ENCODE assay signal across 8 mouse cellular contexts in genomic region chr2:165034131-165035057, GRCm38 (mm10). TPM values are rescaled to one million over a fixed set of nuclear protein-coding genes. Genes with fewer than 3 reads are reported as not detected.
DNase-seq lines count a peak whose midpoint lies in the region; ATAC-seq and TF ChIP-seq lines count a peak whose summit lies in the region.

Gene Ncoa5, minus strand, starts transcription at chr2:165034867.

- H3K4me3 ChIP-seq in MEL (ENCODE audit: control insufficient read depth in 1 of 2, insufficient read depth in 1 of 2, low read depth in 2 of 2, low read length in 2 of 2): peak within 1 kb of the TSS; percentile 91 to 92
- peak within 1 kb of the TSS; percentile 87 for H3K4me3 ChIP-seq in cerebellum, adult 2 months (replicated peaks; ENCODE audit: insufficient read depth, low read depth, low read length)
- peak within 1 kb of the TSS; percentile 95 for H3K4me3 ChIP-seq in lung, embryonic 16.5 days (ENCODE audit: low read length)

- peak in 1 of 3 experiments; percentile 21; a peak in 3 of 6 replicates for TF ChIP-seq CTCF in MEL (IDR thresholded peaks at IDR 0.05 in 2 of 3, conservative IDR thresholded peaks at IDR 0.05 in 1 of 3; ENCODE audit: control insufficient read depth in 1 of 3, insufficient read depth in 1 of 3, low read depth in 2 of 3, low read length in 3 of 3, poor library complexity in 1 of 3, severe bottlenecking in 1 of 3)
- no peak for TF ChIP-seq CTCF in cerebellum, adult 2 months (IDR thresholded peaks at IDR 0.05; ENCODE audit: borderline replicate concordance, insufficient read depth, low read depth, low read length)

- peak within 1 kb of the TSS; percentile 36 for H3K27ac ChIP-seq in MEL (ENCODE audit: control insufficient read depth, low read depth, low read length)
- peak within 1 kb of the TSS; percentile 86 for H3K27ac ChIP-seq in cerebellum, adult 2 months (ENCODE audit: insufficient read depth, low read length)
- peak within 1 kb of the TSS; percentile 62 for H3K27ac ChIP-seq in lung, embryonic 16.5 days (ENCODE audit: low read length)

- no peak for TF ChIP-seq RAD21 in MEL (IDR thresholded peaks at IDR 0.05; ENCODE audit: low read depth, low read length)

- ATAC-seq in hematopoietic stem cell, adult 5-6 weeks (replicated peaks in 1 of 2; ENCODE audit: insufficient read depth in 1 of 2, low FRiP score in 2 of 2, low TSS enrichment in 1 of 2, low read depth in 1 of 2, poor library complexity in 2 of 2, severe bottlenecking in 2 of 2): peak; percentile 98
- ATAC-seq in lung, embryonic 16.5 days (ENCODE audit: low read depth): peak; percentile 99

- WGBS in cerebellum, adult 2 months: under 1% methylated on average over 109 of the region's 111 CpGs
- WGBS in lung, embryonic 16.5 days: under 1% methylated on average over 61 of the region's 111 CpGs

- peaks cover 0 to 24% of the 10 kb centered on the region in 2 experiments; a peak in 3 of 4 replicates for H3K36me3 ChIP-seq in MEL (ENCODE audit: control insufficient read depth in 1 of 2, insufficient read depth in 2 of 2, low read length in 2 of 2)
- no peaks in the 10 kb centered on the region for H3K36me3 ChIP-seq in lung, embryonic 16.5 days (ENCODE audit: control insufficient read depth, insufficient read depth, low read length)

- peaks cover 40% of the 10 kb centered on the region for H3K79me2 ChIP-seq in MEL (ENCODE audit: control insufficient read depth, insufficient read depth, low read length, poor library complexity)

- peaks cover 0 to 4% of the 10 kb centered on the region in 2 experiments; a peak in 1 of 4 replicates for H3K27me3 ChIP-seq in MEL (ENCODE audit: control insufficient read depth in 1 of 2, insufficient read depth in 2 of 2, low read length in 2 of 2)
- no peaks in the 10 kb centered on the region for H3K27me3 ChIP-seq in cerebellum, adult 2 months (ENCODE audit: control insufficient read depth, insufficient read depth, low read length)
- no peaks in the 10 kb centered on the region for H3K27me3 ChIP-seq in lung, embryonic 16.5 days (ENCODE audit: control insufficient read depth, insufficient read depth, low read depth, low read length)

- peak; percentile 84 to 87 for TF ChIP-seq POLR2A in MEL (IDR thresholded peaks at IDR 0.05; ENCODE audit: control insufficient read depth in 1 of 2, insufficient read depth in 1 of 2, low read depth in 1 of 2, low read length in 2 of 2, poor library complexity in 1 of 2)
- TF ChIP-seq POLR2A in cerebellum, adult 2 months (IDR thresholded peaks at IDR 0.05; ENCODE audit: borderline replicate concordance, insufficient read depth, low read length): peak; percentile 87

- H3K9ac ChIP-seq in MEL (ENCODE audit: control insufficient read depth, low read depth, low read length, poor library complexity, severe bottlenecking): peak within 1 kb of the TSS; percentile 95
- peak within 1 kb of the TSS; percentile 97 for H3K9ac ChIP-seq in lung, embryonic 16.5 days (ENCODE audit: low read length)

- TF ChIP-seq EP300 in MEL (IDR thresholded peaks at IDR 0.05; ENCODE audit: low read depth in 1 of 2, low read length in 2 of 2): no peak

- H3K9me3 ChIP-seq in MEL (replicated peaks; ENCODE audit: insufficient read depth, low read length): no peaks in the 10 kb centered on the region
- H3K9me3 ChIP-seq in lung, embryonic 16.5 days (ENCODE audit: control insufficient read depth, low read length): no peaks in the 10 kb centered on the region

- peak within 1 kb of the TSS; percentile 85 for H3K4me2 ChIP-seq in lung, embryonic 16.5 days (ENCODE audit: low read depth, low read length)

- H3K4me1 ChIP-seq in MEL (ENCODE audit: control insufficient read depth in 1 of 2, insufficient read depth in 2 of 2, low read length in 2 of 2): peaks cover 3 to 12% of the 10 kb centered on the region in 2 experiments
- peaks cover 4% of the 10 kb centered on the region; the same call in 1 of the 2 replicates for H3K4me1 ChIP-seq in cerebellum, adult 2 months (ENCODE audit: control insufficient read depth, insufficient read depth, low read length)
- H3K4me1 ChIP-seq in lung, embryonic 16.5 days (replicated peaks; ENCODE audit: control insufficient read depth, insufficient read depth, low read length): peaks cover 15% of the 10 kb centered on the region

- DNase-seq in MEL (ENCODE audit: low read depth, low spot score): peak; percentile 97
- peak; percentile 97 to 98 for DNase-seq in cerebellum, adult 2 months
- peak; percentile 97 for DNase-seq in forelimb bud, embryonic 11.5 days (ENCODE audit: low read depth, low spot score)
- peak; percentile 87 for DNase-seq in layer of hippocampus, adult 9-10 months (ENCODE audit: low spot score)
- DNase-seq in ovary, postnatal 10 days (ENCODE audit: low spot score): peak; percentile 95
- DNase-seq in thymus, postnatal 10 days (ENCODE audit: low spot score in 2 of 2): peak; percentile 98

TF ChIP-seq in MEL, 35 proteins besides CTCF, POLR2A, EP300 and RAD21:
- TF ChIP-seq TCF12 (IDR thresholded peaks at IDR 0.05; ENCODE audit: low read depth, low read length): peak; percentile 44; the same call in 1 of the 2 replicates
- no peak for TF ChIP-seq BHLHE40 (IDR thresholded peaks at IDR 0.05; ENCODE audit: borderline replicate concordance, low read depth, low read length)
- peak; percentile 73 for TF ChIP-seq NRF1 (IDR thresholded peaks at IDR 0.05; ENCODE audit: insufficient read depth, low read depth, low read length, poor library complexity, severe bottlenecking)
- no peak for TF ChIP-seq MEF2A (IDR thresholded peaks at IDR 0.05; ENCODE audit: extremely low read depth, insufficient replicate concordance, low read depth, low read length, poor library complexity, severe bottlenecking)
- no peak for TF ChIP-seq ZNF384 (IDR thresholded peaks at IDR 0.05; ENCODE audit: low read depth, low read length)
- TF ChIP-seq GATA1 (IDR thresholded peaks at IDR 0.05; ENCODE audit: low read depth, low read length): no peak
- 0 out of 2 replicates have a peak, but pooled peaks have one; percentile 64 for TF ChIP-seq MAX (IDR thresholded peaks at IDR 0.05; ENCODE audit: low read length)
- TF ChIP-seq POLR2AphosphoS5 (IDR thresholded peaks at IDR 0.05; ENCODE audit: borderline replicate concordance, low read depth, low read length): no peak
- TF ChIP-seq MYB (IDR thresholded peaks at IDR 0.05; ENCODE audit: low read depth, low read length): no peak
- TF ChIP-seq ZC3H11A (IDR thresholded peaks at IDR 0.05; ENCODE audit: low read depth, low read length): no peak
- TF ChIP-seq CHD1 (IDR thresholded peaks at IDR 0.05; ENCODE audit: low read depth, low read length): 0 out of 2 replicates have a peak, but pooled peaks have one; percentile 3
- peak; percentile 65 for TF ChIP-seq ELF1 (IDR thresholded peaks at IDR 0.05; ENCODE audit: low read depth, low read length)
- no peak for TF ChIP-seq E2F4 (IDR thresholded peaks at IDR 0.05; ENCODE audit: borderline replicate concordance, low read depth, low read length)
- TF ChIP-seq CHD2 (IDR thresholded peaks at IDR 0.05; ENCODE audit: low read length): no peak
- TF ChIP-seq MAZ (IDR thresholded peaks at IDR 0.05; ENCODE audit: low read depth, low read length): peak; percentile 71; the same call in 1 of the 2 replicates
- TF ChIP-seq KAT2A (conservative IDR thresholded peaks at IDR 0.05; ENCODE audit: low read depth, low read length): no peak; the same call in 1 of the 2 replicates
- peak; percentile 33; the same call in 1 of the 2 replicates for TF ChIP-seq ZMIZ1 (IDR thresholded peaks at IDR 0.05; ENCODE audit: low read depth, low read length)
- TF ChIP-seq TAL1 (IDR thresholded peaks at IDR 0.05; ENCODE audit: low read length): no peak
- TF ChIP-seq MAFK (IDR thresholded peaks at IDR 0.05; ENCODE audit: borderline replicate concordance, low read depth, low read length): no peak
- TF ChIP-seq RCOR1 (IDR thresholded peaks at IDR 0.05; ENCODE audit: low read depth, low read length): no peak
- no peak for TF ChIP-seq GABPA (IDR thresholded peaks at IDR 0.05; ENCODE audit: low read depth, low read length)
- no peak; the same call in 1 of the 2 replicates for TF ChIP-seq USF1 (IDR thresholded peaks at IDR 0.05; ENCODE audit: low read depth, low read length)
- TF ChIP-seq ETS1 (IDR thresholded peaks at IDR 0.05; ENCODE audit: low read depth, low read length): no peak
- peak; percentile 82 for TF ChIP-seq NELFE (IDR thresholded peaks at IDR 0.05; ENCODE audit: low read depth, low read length)
- no peak; the same call in 1 of the 2 replicates for TF ChIP-seq TBP (IDR thresholded peaks at IDR 0.05; ENCODE audit: low read depth, low read length)
- TF ChIP-seq HCFC1 (IDR thresholded peaks at IDR 0.05; ENCODE audit: low read depth, low read length): peak; percentile 90
- peak; percentile 66; the same call in 1 of the 2 replicates for TF ChIP-seq MYC (IDR thresholded peaks at IDR 0.05; ENCODE audit: low read depth, low read length)
- peak; percentile 66; the same call in 1 of the 2 replicates for TF ChIP-seq POLR2AphosphoS2 (IDR thresholded peaks at IDR 0.05; ENCODE audit: low read length)
- TF ChIP-seq MXI1 (IDR thresholded peaks at IDR 0.05; ENCODE audit: low read depth, low read length): peak; percentile 96
- no peak for TF ChIP-seq USF2 (IDR thresholded peaks at IDR 0.05; ENCODE audit: borderline replicate concordance in 1 of 2, insufficient read depth in 1 of 2, low read depth in 1 of 2, low read length in 2 of 2)
- no peak for TF ChIP-seq SMC3 (IDR thresholded peaks at IDR 0.05; ENCODE audit: low read depth, low read length)
- no peak for TF ChIP-seq ZKSCAN1 (IDR thresholded peaks at IDR 0.05; ENCODE audit: low read depth, low read length)
- no peak for TF ChIP-seq UBTF (IDR thresholded peaks at IDR 0.05; ENCODE audit: borderline replicate concordance, insufficient read depth, low read depth, low read length)
- TF ChIP-seq SIN3A (IDR thresholded peaks at IDR 0.05; ENCODE audit: low read length): peak; percentile 99
- TF ChIP-seq JUND (IDR thresholded peaks at IDR 0.05; ENCODE audit: low read depth, low read length): no peak

RNA-seq across cellular contexts. Expression of gene Ncoa5, which starts in this region (rescaled TPM):
- total RNA-seq in MEL (2012; rRNA removed): 35.1 and 35.8 TPM in 2 replicates
- polyA plus RNA-seq in MEL (2012; ENCODE audit: insufficient read depth in 1 of 2, insufficient read length in 2 of 2, low read depth in 1 of 2, low replicate concordance in 2 of 2, missing spikeins in 1 of 2): 10 to 100 TPM; 61.0 to 76.6 TPM
- polyA plus RNA-seq in cerebellum, adult 2 months (2012; rRNA removed): 54.9 and 56.7 TPM in 2 replicates
- 42.7 and 58.0 TPM in 2 replicates for total RNA-seq in hematopoietic stem cell, adult 5-6 weeks (2017)
- polyA plus RNA-seq in lung, embryonic 16.5 days (2015; fragmentation: Nextera tagmentation; extraction: Ambion mirVana): 64.3 and 64.4 TPM in 2 replicates

Comparison
In these comparisons a context has a peak if more than half of its experiments do, and no peak if none do; other contexts are left out.
1. Peak in every context shown above with its lines: DNase-seq, ATAC-seq, H3K4me3 ChIP-seq and H3K27ac ChIP-seq.
2. H3K27ac ChIP-seq: peak in every context shown above with its lines; median percentile 86 in cerebellum, adult 2 months; 62 in lung, embryonic 16.5 days; 36 in MEL.